8 mouse cellular contexts compared by ENCODE assay signal in the genomic region with DNA sequence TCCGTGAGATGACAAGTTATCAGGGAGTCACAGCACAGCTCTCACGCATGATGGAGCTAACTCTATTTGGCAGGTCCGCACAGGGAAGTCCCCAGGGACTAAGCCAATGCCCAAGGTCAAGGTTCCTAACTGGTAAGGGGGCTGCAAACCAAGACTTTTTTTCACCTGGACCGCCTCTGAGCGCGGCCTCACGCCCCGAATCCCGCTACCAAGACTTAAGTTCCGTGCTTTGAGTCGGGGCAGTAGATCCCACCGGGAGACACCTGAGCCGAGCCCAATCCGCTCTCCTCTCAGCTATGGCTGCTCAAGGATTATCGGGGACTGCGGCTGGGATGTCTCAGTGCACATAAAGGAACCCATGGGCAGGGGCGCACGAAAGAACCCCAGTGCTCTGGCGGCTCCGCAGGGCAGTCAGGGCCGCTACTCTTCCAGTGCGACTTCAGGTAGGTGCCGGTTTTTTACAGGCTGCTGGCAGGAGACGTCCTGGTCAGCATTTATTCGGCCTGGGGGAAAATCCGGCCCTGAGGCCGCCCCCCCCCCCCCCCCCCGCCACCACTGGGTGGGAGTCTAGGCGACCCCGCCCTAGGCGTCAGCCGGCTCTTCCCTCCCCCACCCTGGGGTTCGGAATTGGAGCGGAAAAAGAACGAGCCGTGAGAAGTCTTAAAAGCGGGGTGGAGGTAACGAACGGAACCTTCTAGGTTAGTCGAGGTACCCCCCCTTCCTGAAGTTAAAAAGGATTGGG. TPM values are rescaled to one million over a fixed set of nuclear protein-coding genes. Genes with fewer than 3 reads are reported as not detected.
DNase-seq lines count a peak whose midpoint lies in the region; ATAC-seq and TF ChIP-seq lines count a peak whose summit lies in the region.

A gene (plus strand): TSS at position 624 of the 742 bp plus-strand sequence.

- no peak for ATAC-seq in embryonic facial prominence, embryonic 11.5 days (replicated peaks; ENCODE audit: insufficient number of reproducible peaks, low FRiP score, low TSS enrichment, low read depth)
- ATAC-seq in frontal cortex, adult (ENCODE audit: low TSS enrichment): no peak

- H3K27ac ChIP-seq in left cerebral cortex, adult 2 months: no peak within 1 kb of the TSS; the same call in 1 of the 2 replicates
- H3K27ac ChIP-seq in embryonic facial prominence, embryonic 11.5 days (replicated peaks; ENCODE audit: low read depth, low read length): no peak within 1 kb of the TSS
- H3K27ac ChIP-seq in midbrain, embryonic 10.5 days (replicated peaks): peak within 1 kb of the TSS; percentile 89

- peak within 1 kb of the TSS; percentile 72 for H3K9ac ChIP-seq in embryonic facial prominence, embryonic 11.5 days (replicated peaks; ENCODE audit: low read length)

- intact Hi-C loops in left cerebral cortex, adult 2 months (cut with DNase I): no loop called here
- intact Hi-C loops in heart, postnatal 14 days (cut with DNase I): loop anchor here (5.0 kb wide), 1 partner anchor 33 kb away; no protein-coding TSS in a partner anchor

- peaks cover 2% of the 10 kb centered on the region; the same call in 1 of the 2 replicates for H3K4me1 ChIP-seq in embryonic facial prominence, embryonic 11.5 days (ENCODE audit: control insufficient read depth, insufficient read depth, low read length)
- H3K4me1 ChIP-seq in midbrain, embryonic 10.5 days: peaks cover 40% of the 10 kb centered on the region

- no peak for DNase-seq in left cerebral cortex, adult 2 months (ENCODE audit: extremely low spot score in 1 of 2, low spot score in 2 of 2)
- DNase-seq in left cerebral cortex, adult 11 months (ENCODE audit: low spot score): no peak
- peak; percentile 37 for DNase-seq in embryonic facial prominence, embryonic 11.5 days (ENCODE audit: low spot score)
- DNase-seq in heart, postnatal 14 days: peak; percentile 59
- peak; percentile 76 to 83 for DNase-seq in kidney, postnatal 36 days
- peak; percentile 44 for DNase-seq in midbrain, embryonic 10.5 days (ENCODE audit: low spot score)
- peak; percentile 40 for DNase-seq in thymus, postnatal 0 days (ENCODE audit: low spot score)

- peak within 1 kb of the TSS; percentile 99 for H3K4me2 ChIP-seq in embryonic facial prominence, embryonic 11.5 days (ENCODE audit: low read depth, low read length)

- WGBS in embryonic facial prominence, embryonic 11.5 days: under 1% methylated on average over 35 of the region's 40 CpGs
- 2% methylated on average over 39 of the region's 40 CpGs for WGBS in midbrain, embryonic 10.5 days

- no peaks in the 10 kb centered on the region for H3K9me3 ChIP-seq in embryonic facial prominence, embryonic 11.5 days (replicated peaks; ENCODE audit: control insufficient read depth, low read length)
- H3K9me3 ChIP-seq in midbrain, embryonic 10.5 days (replicated peaks): no peaks in the 10 kb centered on the region

- peak within 1 kb of the TSS; percentile 52 for H3K4me3 ChIP-seq in left cerebral cortex, adult 2 months
- peak within 1 kb of the TSS; percentile 73 for H3K4me3 ChIP-seq in embryonic facial prominence, embryonic 11.5 days (ENCODE audit: low read depth, low read length)
- H3K4me3 ChIP-seq in midbrain, embryonic 10.5 days: peak within 1 kb of the TSS; percentile 78

- H3K27me3 ChIP-seq in embryonic facial prominence, embryonic 11.5 days (ENCODE audit: control insufficient read depth, insufficient read depth, low read length): peaks cover 17% of the 10 kb centered on the region; the same call in 1 of the 2 replicates
- H3K27me3 ChIP-seq in midbrain, embryonic 10.5 days (ENCODE audit: low read depth, poor library complexity, severe bottlenecking): peaks cover 80% of the 10 kb centered on the region

- no peak for TF ChIP-seq CTCF in left cerebral cortex, adult 2 months (IDR thresholded peaks at IDR 0.05)

- H3K36me3 ChIP-seq in embryonic facial prominence, embryonic 11.5 days (replicated peaks; ENCODE audit: control insufficient read depth, insufficient read depth, low read depth, low read length): no peaks in the 10 kb centered on the region
- no peaks in the 10 kb centered on the region for H3K36me3 ChIP-seq in midbrain, embryonic 10.5 days

RNA-seq across cellular contexts. Expression of the gene that starts here (rescaled TPM):
- total RNA-seq in left cerebral cortex, adult 2 months (2021): 1 to 10 TPM; 2.2 to 3.2 TPM
- 20.4 and 25.8 TPM in 2 replicates for polyA plus RNA-seq in embryonic facial prominence, embryonic 11.5 days (2014; fragmentation: Nextera tagmentation; extraction: Ambion mirVana)
- 10 to 100 TPM; 39.1 to 40.7 TPM for total RNA-seq in heart, postnatal 14 days (2021)
- 33.2 and 39.4 TPM in 2 replicates for polyA plus RNA-seq in midbrain, embryonic 10.5 days (2016; fragmentation: Nextera tagmentation; extraction: Ambion mirVana)
- polyA plus RNA-seq in thymus, postnatal 0 days (2015; fragmentation: Nextera tagmentation; extraction: Ambion mirVana): 1.8 and 2.0 TPM in 2 replicates

Comparison
In these comparisons a context has a peak if more than half of its experiments do, and no peak if none do; other contexts are left out.
1. RNA of the gene that starts here (total RNA-seq): 39.1 to 40.7 TPM in heart, postnatal 14 days; 2.2 to 3.2 TPM in left cerebral cortex, adult 2 months; every median in the first group is over 4 times any median in the second.
2. DNase-seq: peak in embryonic facial prominence, embryonic 11.5 days (single experiment), heart, postnatal 14 days (2 of 2), kidney, postnatal 36 days (2 of 2), midbrain, embryonic 10.5 days (single experiment) and thymus, postnatal 0 days (single experiment); none in left cerebral cortex, adult 2 months (0 of 2) and left cerebral cortex, adult 11 months (single experiment).
3. Peak in every context shown above with its lines, with median percentiles within 50 percentile points of each other: H3K4me3 ChIP-seq.